Mouse (Mus musculus) limb, embryonic 14.5 days (tissue): ENCODE measurements around the gene Ube2d2b. TPM values are rescaled to one million over a fixed set of nuclear protein-coding genes. Genes with fewer than 3 reads are reported as not detected.

ENCODE experiments used
- ATAC-seq: fragments of 200-750 bp; cut with Nextera tagmentation; 2 replicates; pipeline ENCODE4 v1.8.0; 2017; ENCODE audit warnings: low read depth, moderate number of reproducible peaks, moderate TSS enrichment; ENCODE audit not compliant: low FRiP score
- DNase-seq: peaks from one replicate; pipeline ENCODE4 v3.0.0-alpha.2; 2015; ENCODE audit warnings: low spot score
- H3K27ac ChIP-seq: fragments of 300-500 bp; sonication (generic); replicated peaks from 2 replicates; pipeline ENCODE4 v1.5.1; 2014; ENCODE audit warnings: low read depth, mild to moderate bottlenecking, low read length, moderate library complexity, mixed read lengths
- H3K27me3 ChIP-seq: fragments of 300-500 bp; sonication (generic); 2 replicates; pipeline ENCODE4 v1.6.1; 2014; ENCODE audit warnings: low read length, mixed read lengths; ENCODE audit not compliant: control insufficient read depth, insufficient read depth
- H3K36me3 ChIP-seq: fragments of 300-500 bp; sonication (generic); 2 replicates; pipeline ENCODE4 v1.6.1; 2014; ENCODE audit warnings: mild to moderate bottlenecking, low read length, moderate library complexity, mixed read lengths; ENCODE audit not compliant: control insufficient read depth, insufficient read depth
- H3K4me1 ChIP-seq: fragments of 300-500 bp; sonication (generic); 2 replicates; pipeline ENCODE4 v1.6.1; 2014; ENCODE audit warnings: antibody characterized with exemption, low read length, mixed read lengths; ENCODE audit not compliant: control insufficient read depth, insufficient read depth
- H3K4me2 ChIP-seq: fragments of 300-500 bp; sonication (generic); replicated peaks from 2 replicates; pipeline ENCODE4 v1.6.1; 2014; ENCODE audit warnings: low read depth, mild to moderate bottlenecking, low read length, moderate library complexity; ENCODE audit not compliant: severe bottlenecking
- H3K4me3 ChIP-seq: fragments of 300-500 bp; sonication (generic); replicated peaks from 2 replicates; pipeline ENCODE4 v1.5.1; 2014; ENCODE audit warnings: low read length
- H3K9ac ChIP-seq: fragments of 300-500 bp; sonication (generic); 2 replicates; pipeline ENCODE4 v1.6.1; 2014; ENCODE audit warnings: mild to moderate bottlenecking, low read depth, low read length, moderate library complexity; ENCODE audit not compliant: severe bottlenecking
- H3K9me3 ChIP-seq: fragments of 300-500 bp; sonication (generic); 2 replicates; pipeline ENCODE4 v1.6.1; 2016; ENCODE audit warnings: low read length; ENCODE audit not compliant: control insufficient read depth
- POLR2A ChIP-seq: fragments of 200-500 bp; IDR thresholded peaks from 2 replicates; pipeline ENCODE4 v1.8.0; 2012; ENCODE audit warnings: inconsistent platforms, mild to moderate bottlenecking, moderate library complexity, borderline replicate concordance; ENCODE audit not compliant: insufficient read depth, insufficient read length; ENCODE audit errors: extremely low read depth
- WGBS: fragments of 180-500 bp; shearing (Covaris S2); extraction: QIAGEN DNeasy Blood & Tissue Kit; methylation state at CpG from one replicate; pipeline ENCODE4 v1.1.7; 2014; 5-methylcytosine and 5-hydroxymethylcytosine counted together
- polyA plus RNA-seq, 2 experiments: library from polyadenylated mRNA; depleted of rRNA in 1 of 2; stranded (reverse) in 1 of 2; unstranded in 1 of 2; fragments of >200 nt; fragmentation: Nextera tagmentation in 1 of 2; extraction: Ambion mirVana in 1 of 2; gene quantifications; 2 replicates each; pipeline versions ENCODE4 v1.2.1 to v1.2.3; 2012 to 2014

Gene Ube2d2b
- polyA plus RNA-seq, 2 experiments, result not detected

- no peaks in the 10 kb centered on the region for H3K36me3 ChIP-seq
- 62% methylated on average over 7 of the region's 7 CpGs for WGBS
- no peak overlapping the region for H3K9ac ChIP-seq
- TF ChIP-seq POLR2A, result no peak
- DNase-seq (no peak), ATAC-seq (no peak)
- no peaks in the 10 kb centered on the region for H3K27me3 ChIP-seq
- peaks cover 2% of the 10 kb centered on the region; the same call in 1 of the 2 replicates for H3K4me1 ChIP-seq
- no peak overlapping the region for H3K27ac ChIP-seq
- no peak overlapping the region for H3K4me3 ChIP-seq
- H3K9me3 ChIP-seq, result no peaks in the 10 kb centered on the region
- no peak overlapping the region for H3K4me2 ChIP-seq
Measured at GRCm38 (mm10) chr5:107873886-107874302, 44.0 kb downstream of the Ube2d2b start.

GRCm38 (mm10) chr5:107874561-107875260 lies 44.8 kb downstream of the Ube2d2b start, which contains the start of gene Evi5:
TSS of gene Evi5 (minus strand) at chr5:107875107.
- H3K4me3 ChIP-seq, result no peak within 1 kb of the TSS
- 41% methylated on average over 4 of the region's 4 CpGs for WGBS
- H3K27ac ChIP-seq, result no peak within 1 kb of the TSS
- no peak within 1 kb of the TSS for H3K9ac ChIP-seq
- TF ChIP-seq POLR2A, result no peak
- no peaks in the 10 kb centered on the region for H3K27me3 ChIP-seq
- no peak for ATAC-seq
- no peaks in the 10 kb centered on the region for H3K9me3 ChIP-seq
- H3K4me1 ChIP-seq, result peaks cover 2% of the 10 kb centered on the region; the same call in 1 of the 2 replicates
- H3K4me2 ChIP-seq, result no peak within 1 kb of the TSS
- H3K36me3 ChIP-seq, result no peaks in the 10 kb centered on the region
- no peak for DNase-seq

DNA sequence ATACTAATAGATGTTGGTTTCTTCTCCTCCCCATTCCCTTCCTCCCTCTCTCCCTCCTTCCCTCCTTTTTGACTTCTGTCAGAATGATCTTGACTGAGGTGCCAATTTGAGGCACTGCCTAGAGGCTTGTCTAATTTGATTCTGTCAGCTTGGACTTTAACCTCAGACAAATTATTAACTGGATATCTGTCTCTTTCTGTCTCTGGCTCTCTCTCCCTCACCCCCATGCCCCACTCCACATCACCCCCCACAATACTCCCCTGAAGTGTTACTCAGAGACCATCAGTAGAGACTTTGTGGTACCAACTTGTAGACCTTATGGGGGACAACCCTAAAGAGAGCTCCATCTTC lies 45.3 kb downstream of the Ube2d2b start:
- Histone ChIP-seq H3K4me3 (no peak overlapping the region), H3K4me1 (peaks cover 2% of the 10 kb centered on the region; the same call in 1 of the 2 replicates), H3K27me3 (no peaks in the 10 kb centered on the region), H3K4me2 (no peak overlapping the region), H3K27ac (no peak overlapping the region), H3K36me3 (no peaks in the 10 kb centered on the region), H3K9ac (no peak overlapping the region), H3K9me3 (no peaks in the 10 kb centered on the region)
- TF ChIP-seq POLR2A, result no peak
- DNase-seq, result no peak
- no peak for ATAC-seq

- H3K4me1 ChIP-seq, result peaks cover 2% of the 10 kb centered on the region; the same call in 1 of the 2 replicates
- H3K4me2 ChIP-seq, result no peak overlapping the region
- H3K9me3 ChIP-seq, result no peaks in the 10 kb centered on the region
- no peak overlapping the region for H3K4me3 ChIP-seq
- 76% methylated on average over 1 of the region's 1 CpGs for WGBS
- no peaks in the 10 kb centered on the region for H3K27me3 ChIP-seq
- H3K36me3 ChIP-seq, result no peaks in the 10 kb centered on the region
- ATAC-seq (no peak), DNase-seq (no peak)
- H3K9ac ChIP-seq, result no peak overlapping the region
- H3K27ac ChIP-seq, result no peak overlapping the region
- TF ChIP-seq POLR2A, result no peak
Measured at GRCm38 (mm10) chr5:107877053-107877452, 47.2 kb downstream of the Ube2d2b start.

DNA sequence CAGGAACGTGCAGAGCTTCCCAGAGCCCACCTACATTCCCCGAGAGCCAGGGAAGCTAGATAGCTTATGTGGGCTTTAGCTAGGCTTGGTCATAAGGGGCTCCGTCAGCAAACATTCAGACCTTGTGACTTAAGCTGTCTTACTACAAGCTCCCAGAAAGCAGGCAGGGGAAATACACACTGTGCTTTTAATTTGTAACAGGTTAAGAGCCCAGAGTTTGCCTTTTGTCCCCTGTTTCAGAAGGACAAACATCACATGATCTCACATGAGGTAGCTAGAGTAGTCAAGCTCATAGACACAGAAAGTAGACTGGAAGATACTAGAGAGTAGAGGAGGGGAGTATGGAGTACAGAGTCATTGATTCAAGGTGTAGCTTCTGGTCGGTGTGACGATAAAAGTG lies 50.8 kb downstream of the Ube2d2b start:
- no peak overlapping the region for H3K27ac ChIP-seq
- H3K9me3 ChIP-seq, result no peaks in the 10 kb centered on the region
- no peaks in the 10 kb centered on the region for H3K4me1 ChIP-seq
- ATAC-seq (no peak), DNase-seq (no peak)
- no peak overlapping the region for H3K4me2 ChIP-seq
- H3K36me3 ChIP-seq, result no peaks in the 10 kb centered on the region
- WGBS, result 67% methylated on average over 5 of the region's 5 CpGs
- no peaks in the 10 kb centered on the region for H3K27me3 ChIP-seq
- H3K9ac ChIP-seq, result no peak overlapping the region
- no peak overlapping the region for H3K4me3 ChIP-seq
- TF ChIP-seq POLR2A, result no peak

Other genes with a start within 250 kb of the Ube2d2b start
- gene Rpap2, start 232.7 kb upstream of the Ube2d2b start, polyA plus RNA-seq (2012; rRNA removed), result 8.4 and 12.6 TPM in 2 replicates
- 20.9 and 21.6 TPM in 2 replicates for gene Rpap2, start 232.7 kb upstream of the Ube2d2b start, polyA plus RNA-seq (2014; fragmentation: Nextera tagmentation; extraction: Ambion mirVana)
- 12.7 and 19.1 TPM in 2 replicates for gene Glmn, start 232.2 kb upstream of the Ube2d2b start, polyA plus RNA-seq (2012; rRNA removed)
- 30.7 and 32.1 TPM in 2 replicates for gene Glmn, start 232.2 kb upstream of the Ube2d2b start, polyA plus RNA-seq (2014; fragmentation: Nextera tagmentation; extraction: Ambion mirVana)
- gene Gfi1, start 104.1 kb upstream of the Ube2d2b start, polyA plus RNA-seq (2012; rRNA removed), result 1.6 and 1.9 TPM in 2 replicates
- 0.40 and 0.55 TPM in 2 replicates for gene Gfi1, start 104.1 kb upstream of the Ube2d2b start, polyA plus RNA-seq (2014; fragmentation: Nextera tagmentation; extraction: Ambion mirVana)
- 28.7 and 31.2 TPM in 2 replicates for gene Evi5, start 45.0 kb downstream of the Ube2d2b start, polyA plus RNA-seq (2012; rRNA removed)
- 60.2 and 70.8 TPM in 2 replicates for gene Evi5, start 45.0 kb downstream of the Ube2d2b start, polyA plus RNA-seq (2014; fragmentation: Nextera tagmentation; extraction: Ambion mirVana)
- 257 and 273 TPM in 2 replicates for gene Rpl5, start 70.4 kb downstream of the Ube2d2b start, polyA plus RNA-seq (2012; rRNA removed)
- 66.4 and 68.7 TPM in 2 replicates for gene Rpl5, start 70.4 kb downstream of the Ube2d2b start, polyA plus RNA-seq (2014; fragmentation: Nextera tagmentation; extraction: Ambion mirVana)
- 6.4 and 8.9 TPM in 2 replicates for gene Fam69a, start 157.0 kb downstream of the Ube2d2b start, polyA plus RNA-seq (2012; rRNA removed)
- 30.1 and 31.3 TPM in 2 replicates for gene Fam69a, start 157.0 kb downstream of the Ube2d2b start, polyA plus RNA-seq (2014; fragmentation: Nextera tagmentation; extraction: Ambion mirVana)
- 47.5 TPM in 2 replicates for gene Mtf2, start 235.6 kb downstream of the Ube2d2b start, polyA plus RNA-seq (2012; rRNA removed)
- gene Mtf2, start 235.6 kb downstream of the Ube2d2b start, polyA plus RNA-seq (2014; fragmentation: Nextera tagmentation; extraction: Ambion mirVana), result 97.8 and 109 TPM in 2 replicates